Mouse (Mus musculus) ES-Bruce4 (cell line): ENCODE measurements around the gene Zscan22.

Source experiments
- CTCF ChIP-seq: IDR thresholded peaks from one replicate; pipeline ENCODE4 v1.8.1; 2011; ENCODE audit warnings: low read depth, low read length
- POLR2A ChIP-seq: IDR thresholded peaks from one replicate; pipeline ENCODE4 v1.8.1; 2011; ENCODE audit warnings: low read length; ENCODE audit not compliant: insufficient read depth

- TF ChIP-seq CTCF (no peak), POLR2A (no peak)
Observed at GRCm38 (mm10) chr7:12922729-12923128, 25.1 kb downstream of the Zscan22 start.
